Mouse (Mus musculus) myocyte (in vitro differentiated cells): ENCODE results near the gene Gm14434. TPM values are rescaled to one million over a fixed set of nuclear protein-coding genes. Genes with fewer than 3 reads are reported as not detected.
"Not testable (repeated sequence)": the region's sequence is repeated elsewhere in the genome, so short reads cannot be mapped to it uniquely, and the experiment has no call there.

ENCODE experiments used
- H3K27me3 ChIP-seq: one replicate; pipeline ENCODE4 v1.6.1; 2011; ENCODE audit not compliant: control insufficient read depth, insufficient read depth, insufficient read length
- H3K36me3 ChIP-seq: one replicate; pipeline ENCODE4 v1.6.1; 2011; ENCODE audit not compliant: control insufficient read depth, insufficient read depth
- H3K4me2 ChIP-seq: one replicate; pipeline ENCODE4 v1.6.1; 2011; ENCODE audit warnings: low read depth, control low read depth
- H3K4me3 ChIP-seq: one replicate; pipeline ENCODE4 v1.5.1; 2011; ENCODE audit warnings: mild to moderate bottlenecking, control low read depth, moderate library complexity
- H3K79me2 ChIP-seq: one replicate; pipeline ENCODE4 v1.6.1; 2011; ENCODE audit not compliant: control insufficient read depth, insufficient read depth
- H3ac ChIP-seq: one replicate; pipeline ENCODE4 v1.6.1; 2011; ENCODE audit not compliant: control insufficient read depth, insufficient read length
- polyA plus RNA-seq: library from polyadenylated mRNA; unstranded; fragments of >200 nt; fragmentation: generic; extraction: Trizol; gene quantifications from one replicate; pipeline ENCODE4 v1.2.1, GENCODE M21; 2012; ENCODE audit warnings: missing spikeins

Gene Gm14434
- polyA plus RNA-seq, result 2.8 TPM

GRCm38 (mm10) chr2:176486683-176487082, at the start of gene Gm14434:
Gene Gm14434 (minus strand): TSS chr2:176486783.
- not testable (repeated sequence) for H3ac ChIP-seq, H3K4me3 ChIP-seq, H3K4me2 ChIP-seq, H3K27me3 ChIP-seq, H3K79me2 ChIP-seq, H3K36me3 ChIP-seq

- H3K79me2 ChIP-seq, H3K36me3 ChIP-seq, H3K4me2 ChIP-seq, H3K4me3 ChIP-seq, H3ac ChIP-seq, H3K27me3 ChIP-seq: not testable (repeated sequence)
Observed at GRCm38 (mm10) chr2:176520756-176521155, 34.2 kb upstream of the Gm14434 start, which contains the start of gene Zfp967. Gene Zfp967 (plus strand): TSS chr2:176521056.

- not testable (repeated sequence) for H3K4me3 ChIP-seq, H3K36me3 ChIP-seq, H3K79me2 ChIP-seq, H3ac ChIP-seq, H3K4me2 ChIP-seq, H3K27me3 ChIP-seq
Observed at GRCm38 (mm10) chr2:176423294-176423693, 63.3 kb downstream of the Gm14434 start, which contains the start of gene Gm14435. Gene Gm14435 (plus strand): TSS chr2:176423594.

Other genes with a start within 250 kb of the Gm14434 start
- gene Gm11009, start 167.3 kb downstream of the Gm14434 start, polyA plus RNA-seq, result not detected
- 0.49 TPM for gene Gm14435, start 63.2 kb downstream of the Gm14434 start, polyA plus RNA-seq
- not detected for gene Zfp967, start 34.3 kb upstream of the Gm14434 start, polyA plus RNA-seq
- 0.41 TPM for gene Gm14308, start 149.6 kb upstream of the Gm14434 start, polyA plus RNA-seq
- gene Zfp973, start 183.7 kb upstream of the Gm14434 start, polyA plus RNA-seq, result 3.4 TPM
- gene Gm14305, start 221.5 kb upstream of the Gm14434 start, polyA plus RNA-seq, result 7.2 TPM